Mouse (Mus musculus): ENCODE results near the gene Kif28.

- TF ChIP-seq GATA1 (IDR thresholded peaks at IDR 0.05; ENCODE audit: borderline replicate concordance, low read length), result no peak
- no peak for TF ChIP-seq FLI1 (IDR thresholded peaks at IDR 0.05; ENCODE audit: low read length)
These were observed 55.6 kb downstream of the Kif28 start for GRCm38 (mm10) chr1:179689479-179689878.

Data from megakaryocyte, embryonic 14.5 days (primary cell).